Mouse (Mus musculus): ENCODE measurements around the gene Mrps26.

- TF ChIP-seq CTCF (IDR thresholded peaks at IDR 0.05; ENCODE audit: extremely low read depth, insufficient read depth, low read length) (no peak), POLR2A (IDR thresholded peaks at IDR 0.05; ENCODE audit: extremely low read depth, insufficient read depth, low read length) (no peak)
Measured at GRCm38 (mm10) chr2:130529925-130530324, 33.6 kb upstream of the Mrps26 start.
